Mouse (Mus musculus): ENCODE results near the gene Zfp580. TPM values are rescaled to one million over a fixed set of nuclear protein-coding genes. Genes with fewer than 3 reads are reported as not detected.
"Not testable (repeated sequence)": the region's sequence is repeated elsewhere in the genome, so short reads cannot be mapped to it uniquely, and the experiment has no call there.

The Zfp580 gene
- total and polyA plus RNA-seq, 3 experiments = 1.0 to 19.9 TPM; not detected in 1

- H3K79me2 ChIP-seq (ENCODE audit: control insufficient read depth, insufficient read depth, low read length, poor library complexity) = peaks cover 22% of the 10 kb centered on the region
Measured at GRCm38 (mm10) chr7:5017352-5017751, 34.0 kb upstream of the Zfp580 start.

GRCm38 (mm10) chr7:5017931-5018330, 33.4 kb upstream of the Zfp580 start:
- peaks cover 23% of the 10 kb centered on the region for H3K79me2 ChIP-seq (ENCODE audit: control insufficient read depth, insufficient read depth, low read length, poor library complexity)
- no peak overlapping the region for H3K9ac ChIP-seq (ENCODE audit: control insufficient read depth, low read depth, low read length, poor library complexity, severe bottlenecking)
- peaks cover 0 to 35% of the 10 kb centered on the region in 2 experiments; a peak in 3 of 4 replicates for H3K36me3 ChIP-seq (ENCODE audit: control insufficient read depth in 1 of 2, insufficient read depth in 2 of 2, low read length in 2 of 2)
- no peak overlapping the region for H3K27ac ChIP-seq (ENCODE audit: control insufficient read depth, low read depth, low read length)
- H3K9me3 ChIP-seq (replicated peaks; ENCODE audit: insufficient read depth, low read length) = no peaks in the 10 kb centered on the region
- H3K4me1 ChIP-seq (ENCODE audit: control insufficient read depth in 1 of 2, insufficient read depth in 2 of 2, low read length in 2 of 2) = peaks cover 7 to 32% of the 10 kb centered on the region in 2 experiments; a peak in 3 of 4 replicates
- no peak overlapping the region for H3K4me3 ChIP-seq (ENCODE audit: control insufficient read depth in 1 of 2, insufficient read depth in 1 of 2, low read depth in 2 of 2, low read length in 2 of 2)
- DNase-seq (ENCODE audit: low read depth, low spot score) = no peak
- no peak for TF ChIP-seq KAT2A (conservative IDR thresholded peaks at IDR 0.05; ENCODE audit: low read depth, low read length)
- TF ChIP-seq CTCF (IDR thresholded peaks at IDR 0.05 in 2 of 3, conservative IDR thresholded peaks at IDR 0.05 in 1 of 3; ENCODE audit: control insufficient read depth in 1 of 3, insufficient read depth in 1 of 3, low read depth in 2 of 3, low read length in 3 of 3, poor library complexity in 1 of 3, severe bottlenecking in 1 of 3) = no peak
- no peak for TF ChIP-seq MYB (IDR thresholded peaks at IDR 0.05; ENCODE audit: low read depth, low read length)
- no peak for TF ChIP-seq HCFC1 (IDR thresholded peaks at IDR 0.05; ENCODE audit: low read depth, low read length)
- TF ChIP-seq ZMIZ1 (IDR thresholded peaks at IDR 0.05; ENCODE audit: low read depth, low read length) = no peak
- no peak for TF ChIP-seq MEF2A (IDR thresholded peaks at IDR 0.05; ENCODE audit: extremely low read depth, insufficient replicate concordance, low read depth, low read length, poor library complexity, severe bottlenecking)
- TF ChIP-seq USF2 (IDR thresholded peaks at IDR 0.05; ENCODE audit: borderline replicate concordance in 1 of 2, insufficient read depth in 1 of 2, low read depth in 1 of 2, low read length in 2 of 2) = no peak
- H3K27me3 ChIP-seq (ENCODE audit: control insufficient read depth in 1 of 2, insufficient read depth in 2 of 2, low read length in 2 of 2) = no peaks in the 10 kb centered on the region

More at GRCm38 (mm10) chr7:5017352-5017751, 34.0 kb upstream of the Zfp580 start:
- H3K27me3 ChIP-seq (ENCODE audit: control insufficient read depth in 1 of 2, insufficient read depth in 2 of 2, low read length in 2 of 2) = no peaks in the 10 kb centered on the region
- no peaks in the 10 kb centered on the region for H3K9me3 ChIP-seq (replicated peaks; ENCODE audit: insufficient read depth, low read length)
- H3K4me1 ChIP-seq (ENCODE audit: control insufficient read depth in 1 of 2, insufficient read depth in 2 of 2, low read length in 2 of 2) = peaks cover 7 to 27% of the 10 kb centered on the region in 2 experiments; a peak in 3 of 4 replicates
- no peak for DNase-seq (ENCODE audit: low read depth, low spot score)
- H3K9ac ChIP-seq (ENCODE audit: control insufficient read depth, low read depth, low read length, poor library complexity, severe bottlenecking) = no peak overlapping the region
- peaks cover 0 to 29% of the 10 kb centered on the region in 2 experiments; a peak in 3 of 4 replicates for H3K36me3 ChIP-seq (ENCODE audit: control insufficient read depth in 1 of 2, insufficient read depth in 2 of 2, low read length in 2 of 2)
- TF ChIP-seq POLR2AphosphoS2 (IDR thresholded peaks at IDR 0.05; ENCODE audit: low read length) (no peak), CTCF (IDR thresholded peaks at IDR 0.05 in 2 of 3, conservative IDR thresholded peaks at IDR 0.05 in 1 of 3; ENCODE audit: control insufficient read depth in 1 of 3, insufficient read depth in 1 of 3, low read depth in 2 of 3, low read length in 3 of 3, poor library complexity in 1 of 3, severe bottlenecking in 1 of 3) (peak in 2 of 3 experiments; percentile 17 to 47; a peak in 3 of 6 replicates)
- no peak overlapping the region for H3K4me3 ChIP-seq (ENCODE audit: control insufficient read depth in 1 of 2, insufficient read depth in 1 of 2, low read depth in 2 of 2, low read length in 2 of 2)
- no peak overlapping the region for H3K27ac ChIP-seq (ENCODE audit: control insufficient read depth, low read depth, low read length)

- Histone ChIP-seq H3K79me2 (ENCODE audit: control insufficient read depth, insufficient read depth, low read length, poor library complexity) (peaks cover 23% of the 10 kb centered on the region), H3K4me3 (ENCODE audit: control insufficient read depth in 1 of 2, insufficient read depth in 1 of 2, low read depth in 2 of 2, low read length in 2 of 2) (peak overlapping the region; percentile 18 to 93), H3K4me1 (ENCODE audit: control insufficient read depth in 1 of 2, insufficient read depth in 2 of 2, low read length in 2 of 2) (peaks cover 7 to 35% of the 10 kb centered on the region in 2 experiments; a peak in 3 of 4 replicates), H3K27ac (ENCODE audit: control insufficient read depth, low read depth, low read length) (peak overlapping the region; percentile 96), H3K36me3 (ENCODE audit: control insufficient read depth in 1 of 2, insufficient read depth in 2 of 2, low read length in 2 of 2) (peaks cover 0 to 36% of the 10 kb centered on the region in 2 experiments; a peak in 3 of 4 replicates), H3K9ac (ENCODE audit: control insufficient read depth, low read depth, low read length, poor library complexity, severe bottlenecking) (peak overlapping the region; percentile 98)
- H3K27me3 ChIP-seq (ENCODE audit: control insufficient read depth in 1 of 2, insufficient read depth in 2 of 2, low read length in 2 of 2); H3K9me3 ChIP-seq (replicated peaks; ENCODE audit: insufficient read depth, low read length): not testable (repeated sequence)
- peak; percentile 47 for DNase-seq (ENCODE audit: low read depth, low spot score)
Measured at GRCm38 (mm10) chr7:5019576-5019975, 31.8 kb upstream of the Zfp580 start.
